Mouse (Mus musculus): ENCODE measurements at regions not wholly inside any gene's neighbourhood (a gene's known extent, or its start where the extent isn't known, plus 50 kb on each side); places are given as distances from the start of the nearest gene placed in this dataset.

DNA sequence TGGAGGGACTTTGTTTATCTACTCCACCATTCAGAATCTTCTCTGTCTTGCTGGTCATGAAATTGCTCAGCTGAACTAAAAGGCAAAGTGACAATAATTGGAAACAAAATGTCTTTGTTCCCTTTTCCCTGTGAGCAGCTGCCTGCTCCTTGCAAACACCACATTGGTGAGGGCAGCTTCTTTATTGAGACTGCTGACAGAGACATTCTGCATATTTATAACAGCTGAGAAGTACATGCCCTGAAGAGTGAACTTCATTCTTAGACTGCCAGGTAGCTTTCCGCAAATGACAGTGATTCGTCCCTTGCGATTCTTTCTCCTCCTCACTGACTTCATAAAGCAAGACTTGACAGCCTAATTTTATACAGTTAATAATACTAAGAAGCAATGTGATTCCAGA lies 237.0 kb downstream of the Cps1 start:
- ATAC-seq (ENCODE audit: poor library complexity, severe bottlenecking) = no peak

DNA sequence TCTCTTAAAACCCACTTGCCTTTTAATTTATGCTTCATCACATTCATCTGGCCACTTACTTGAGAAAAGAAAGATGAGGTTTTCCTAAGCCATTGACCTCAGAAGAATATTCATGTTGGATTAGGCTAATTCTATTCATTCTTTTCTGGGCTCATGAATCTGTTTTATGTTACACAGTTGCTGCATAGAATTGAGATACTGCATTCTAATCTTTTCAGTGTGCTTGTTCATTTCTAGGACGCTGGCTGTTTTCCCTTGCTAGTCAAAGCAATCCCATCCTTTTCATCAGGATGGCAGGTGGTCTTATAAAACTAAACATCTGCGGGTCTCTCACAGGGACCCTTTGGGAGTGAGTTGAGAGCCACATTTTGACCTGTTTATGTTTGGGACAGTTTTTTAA lies 243.2 kb downstream of the Cps1 start:
- no peak for ATAC-seq (ENCODE audit: poor library complexity, severe bottlenecking)

- ATAC-seq (ENCODE audit: poor library complexity, severe bottlenecking) = no peak
Measured at GRCm38 (mm10) chr1:67366485-67366884, 243.7 kb downstream of the Cps1 start.

DNA sequence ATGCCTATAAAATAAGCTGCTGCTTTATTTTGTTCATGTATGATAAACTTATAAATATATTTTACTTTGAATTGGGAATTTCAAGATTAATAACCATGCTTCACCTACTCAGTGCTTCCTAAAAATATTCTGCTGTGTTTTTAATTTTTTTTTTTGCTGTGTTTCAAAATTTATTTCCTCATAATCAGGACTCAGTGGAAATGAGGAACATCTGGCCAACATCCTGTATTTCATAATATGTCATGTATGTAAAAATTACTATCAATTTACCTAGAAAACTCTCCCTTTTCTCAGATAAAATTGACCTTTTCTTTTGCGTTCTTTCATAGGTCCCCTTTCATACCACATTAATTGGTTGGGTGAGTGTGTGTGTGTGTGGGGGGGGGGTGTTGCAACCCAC lies 259.5 kb downstream of the Cps1 start:
- ATAC-seq (ENCODE audit: poor library complexity, severe bottlenecking) = no peak

- no peak for ATAC-seq (ENCODE audit: poor library complexity, severe bottlenecking)
Measured at GRCm38 (mm10) chr1:67385377-67385776, 262.6 kb downstream of the Cps1 start.

DNA sequence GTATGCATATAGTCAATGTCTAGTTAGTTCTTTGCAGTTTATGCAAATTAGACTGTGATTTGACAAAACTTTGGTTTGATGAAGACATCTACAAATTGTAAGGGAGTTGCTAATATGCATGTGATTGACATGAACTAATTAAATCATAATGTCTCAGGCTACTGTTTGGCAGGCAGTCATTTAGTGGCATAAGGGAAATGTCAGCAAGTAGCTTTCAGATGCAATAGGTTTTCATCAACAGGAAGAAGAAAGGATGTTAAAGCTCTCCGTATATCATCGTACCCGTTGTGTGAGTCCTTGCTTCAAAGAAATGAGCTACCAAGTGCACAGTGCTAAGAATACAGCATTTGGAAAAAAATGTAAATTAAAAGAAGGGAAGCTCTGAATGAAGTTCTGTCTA lies 264.1 kb downstream of the Cps1 start:
- no peak for ATAC-seq (ENCODE audit: poor library complexity, severe bottlenecking)

GRCm38 (mm10) chr1:67397757-67398446 lies 275.1 kb downstream of the Cps1 start:
- ATAC-seq (ENCODE audit: poor library complexity, severe bottlenecking) = peak; percentile 18; the same call in 1 of the 2 replicates

- ATAC-seq (ENCODE audit: poor library complexity, severe bottlenecking) = no peak
Measured at GRCm38 (mm10) chr1:67409531-67409930, 286.7 kb downstream of the Cps1 start.

DNA sequence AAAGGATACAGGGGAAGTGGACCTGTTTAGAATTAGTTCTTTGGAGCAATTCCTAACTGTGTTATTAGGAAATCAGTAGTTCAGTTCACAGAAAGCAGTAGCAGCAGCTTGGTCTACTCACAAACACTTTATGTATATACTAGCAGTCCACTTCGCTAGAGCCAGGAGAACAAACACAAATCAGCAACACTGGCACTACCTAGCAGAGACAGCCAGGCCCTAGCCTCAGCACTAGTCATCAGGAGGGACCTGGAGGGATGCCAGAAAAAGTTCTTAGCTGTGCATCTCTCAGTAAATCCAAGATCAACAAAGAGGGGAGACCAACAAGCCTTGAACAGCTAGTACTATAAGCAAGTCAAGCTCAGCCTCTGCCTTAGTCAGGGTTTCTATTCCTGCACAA lies 294.4 kb downstream of the Cps1 start:
- ATAC-seq (ENCODE audit: poor library complexity, severe bottlenecking) = no peak

- ATAC-seq (ENCODE audit: poor library complexity, severe bottlenecking) = no peak
Measured at GRCm38 (mm10) chr1:67428398-67428797, 305.6 kb downstream of the Cps1 start.

- ATAC-seq (ENCODE audit: poor library complexity, severe bottlenecking) = no peak
Measured at GRCm38 (mm10) chr1:67450831-67451230, 328.0 kb downstream of the Cps1 start.

DNA sequence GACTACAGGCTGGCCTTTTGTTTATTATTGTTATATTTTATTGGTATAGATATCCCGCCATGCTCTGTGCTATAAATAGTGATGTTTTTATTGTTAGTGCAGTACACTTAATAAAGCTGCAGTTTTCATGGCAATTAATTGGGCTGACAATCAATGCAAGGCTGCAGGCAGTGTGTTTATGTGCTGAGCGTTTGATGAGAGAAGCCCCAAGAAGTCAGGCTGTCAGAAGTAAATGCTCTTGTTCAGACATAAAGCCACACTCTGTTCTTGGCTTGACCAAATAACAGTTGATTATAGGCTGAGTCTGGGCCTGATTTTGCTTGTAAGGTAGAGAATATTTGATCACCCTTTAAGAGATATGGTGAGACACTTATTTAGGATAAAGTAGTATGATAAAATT lies 341.4 kb downstream of the Cps1 start:
- ATAC-seq (ENCODE audit: poor library complexity, severe bottlenecking) = no peak

DNA sequence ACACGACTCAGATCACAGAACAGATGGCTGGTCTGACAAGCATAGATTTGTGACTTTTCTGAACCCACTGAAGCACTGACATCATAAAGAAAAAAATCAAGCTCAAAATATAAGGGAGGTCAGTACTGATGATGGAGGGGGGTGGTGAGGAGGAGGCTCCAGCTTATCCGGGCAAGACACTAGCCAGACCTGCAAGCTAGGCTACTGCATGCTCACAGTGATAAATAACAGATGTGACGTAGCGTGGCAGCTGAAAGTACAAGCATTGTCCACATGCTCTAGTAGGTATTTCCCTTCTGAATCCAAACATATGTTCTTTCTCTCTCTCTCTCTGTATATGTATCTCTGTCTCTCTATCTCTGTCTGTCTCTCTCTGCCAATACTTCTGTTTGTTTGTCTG lies 342.7 kb downstream of the Cps1 start:
- ATAC-seq (ENCODE audit: poor library complexity, severe bottlenecking) = no peak

DNA sequence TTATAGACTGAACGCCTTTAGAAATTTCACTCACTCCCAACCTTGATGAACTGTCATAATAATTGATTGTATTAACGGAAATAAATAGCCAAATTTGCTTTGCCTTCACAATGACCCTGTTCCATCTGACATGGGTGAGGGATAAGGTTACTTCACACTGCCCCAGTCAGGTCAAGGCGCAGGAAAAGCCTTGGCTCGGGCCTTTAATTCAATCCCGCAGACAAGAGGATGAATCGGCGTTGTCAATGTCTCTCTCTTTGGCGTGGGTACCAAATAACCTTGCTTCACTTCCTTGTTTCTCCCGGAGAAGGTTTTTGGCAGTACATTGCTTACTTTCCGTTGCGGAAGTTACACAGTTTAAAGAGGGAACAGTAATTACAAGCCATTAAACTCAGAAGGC lies 354.2 kb downstream of the Cps1 start:
- no peak for ATAC-seq (ENCODE audit: poor library complexity, severe bottlenecking)

- ATAC-seq (ENCODE audit: poor library complexity, severe bottlenecking) = no peak
Measured at GRCm38 (mm10) chr1:67477966-67478365, 355.1 kb downstream of the Cps1 start.

- ATAC-seq (ENCODE audit: poor library complexity, severe bottlenecking) = no peak
Measured at GRCm38 (mm10) chr1:67481974-67482373, 359.1 kb downstream of the Cps1 start.

- no peak for ATAC-seq (ENCODE audit: poor library complexity, severe bottlenecking)
Measured at GRCm38 (mm10) chr1:67504140-67504539, 381.3 kb downstream of the Cps1 start.

GRCm38 (mm10) chr1:67505746-67506145 lies 382.9 kb downstream of the Cps1 start:
- ATAC-seq (ENCODE audit: poor library complexity, severe bottlenecking) = no peak

- ATAC-seq (ENCODE audit: poor library complexity, severe bottlenecking) = no peak
Measured at GRCm38 (mm10) chr1:67518295-67518694, 395.5 kb downstream of the Cps1 start.

DNA sequence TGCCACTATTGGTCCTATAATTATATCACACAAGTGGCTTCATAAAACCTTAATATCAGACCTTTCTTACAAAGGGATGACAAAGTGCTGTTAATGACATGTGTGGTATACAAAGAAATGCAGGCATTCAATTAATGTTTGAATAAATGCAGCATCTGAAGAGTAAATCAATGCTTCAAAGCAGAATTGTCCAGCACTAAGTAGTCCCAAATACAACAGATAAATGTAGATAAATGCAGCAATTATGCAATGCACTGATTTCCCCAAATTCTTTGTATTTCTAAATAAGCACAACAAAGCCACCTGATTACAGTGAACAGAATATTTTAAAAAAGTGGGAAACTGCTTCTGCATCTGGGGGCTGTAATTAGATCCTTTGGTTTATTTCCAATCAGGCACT lies 435.9 kb downstream of the Cps1 start:
- ATAC-seq (ENCODE audit: poor library complexity, severe bottlenecking) = no peak

DNA sequence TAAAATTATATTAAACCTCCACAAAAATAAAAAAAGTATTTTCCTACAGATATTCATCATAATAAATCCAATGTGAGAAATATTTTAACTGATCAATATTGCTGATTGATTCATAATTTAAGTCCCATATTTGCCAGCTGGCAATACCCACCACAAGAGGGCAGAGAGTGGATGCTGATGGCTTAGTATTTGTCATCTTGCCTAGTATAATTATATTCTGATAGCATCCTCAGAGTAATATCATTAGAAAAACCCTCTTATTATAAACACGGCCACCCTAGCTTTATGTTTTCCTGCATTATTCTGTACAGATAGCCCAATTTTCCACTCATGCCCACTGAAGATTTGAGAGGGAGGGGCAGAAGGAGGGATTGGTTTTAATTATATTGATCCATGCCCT lies 436.4 kb downstream of the Cps1 start:
- no peak for ATAC-seq (ENCODE audit: poor library complexity, severe bottlenecking)

- no peak for ATAC-seq (ENCODE audit: poor library complexity, severe bottlenecking)
Measured at GRCm38 (mm10) chr1:67571616-67572015, 448.8 kb downstream of the Cps1 start.

DNA sequence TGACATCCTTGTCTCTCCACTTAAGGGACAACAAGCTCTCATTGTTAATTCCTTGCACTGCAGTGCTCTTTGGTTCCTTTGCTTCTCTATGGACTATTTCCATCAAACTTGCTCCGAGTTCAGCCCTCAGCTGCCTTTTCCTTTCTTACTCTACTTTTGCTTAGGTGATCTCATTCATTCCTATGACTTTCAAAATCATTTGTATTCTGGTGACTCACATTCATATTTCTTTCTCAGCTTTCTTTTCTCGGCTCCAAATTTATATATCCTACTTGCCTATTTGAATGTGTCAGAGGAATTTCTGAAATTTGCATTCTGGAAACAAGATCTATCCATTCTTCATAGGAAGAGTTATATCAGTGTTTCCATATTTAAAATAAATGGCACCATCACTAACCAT lies 456.9 kb downstream of the Cps1 start:
- ATAC-seq (ENCODE audit: poor library complexity, severe bottlenecking) = no peak
